Mouse (Mus musculus): ENCODE results near the gene Zfp36l2.

Gene Zfp36l2

DNA sequence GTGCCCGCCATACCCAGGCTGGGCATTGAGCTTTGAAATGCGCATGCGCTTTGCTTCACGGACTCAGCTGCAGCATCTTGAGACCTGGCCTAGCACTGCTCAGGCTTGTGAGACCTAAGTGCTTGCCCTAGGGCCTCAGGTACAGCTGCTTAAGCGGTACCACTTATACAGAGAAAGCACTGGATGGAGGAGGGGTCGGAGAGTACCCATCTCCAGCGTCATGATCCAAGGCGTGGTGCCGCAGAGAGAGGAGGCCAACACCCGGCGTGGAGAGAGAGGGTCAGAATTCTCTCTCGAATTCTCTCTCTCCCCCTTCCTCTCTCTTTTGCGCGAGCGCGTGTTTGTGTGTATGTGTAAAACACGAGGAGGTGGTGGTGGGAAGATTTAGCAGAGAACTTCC is 12.6 kb downstream of the Zfp36l2 start:
- no peak for DNase-seq

DNA sequence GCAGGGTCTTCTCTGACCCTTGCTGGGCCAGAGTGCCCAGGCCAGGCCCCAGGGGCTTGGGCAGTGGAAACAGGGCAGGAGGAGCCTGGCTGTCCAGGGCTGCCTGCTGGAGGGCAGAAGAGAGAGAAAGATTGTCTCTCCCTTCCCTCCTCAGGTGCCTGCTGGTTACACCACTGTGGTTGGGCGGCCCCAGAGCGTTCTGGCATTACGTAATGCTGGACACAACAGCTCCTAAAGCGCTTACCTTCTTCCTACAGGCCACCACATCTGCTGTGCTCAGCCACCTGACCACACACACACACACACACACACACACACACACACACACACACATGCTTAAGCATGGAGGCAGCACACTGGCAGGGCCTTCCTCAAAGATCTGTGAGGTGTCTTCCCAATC is 20.4 kb downstream of the Zfp36l2 start:
- peak; percentile 4 for DNase-seq

DNA sequence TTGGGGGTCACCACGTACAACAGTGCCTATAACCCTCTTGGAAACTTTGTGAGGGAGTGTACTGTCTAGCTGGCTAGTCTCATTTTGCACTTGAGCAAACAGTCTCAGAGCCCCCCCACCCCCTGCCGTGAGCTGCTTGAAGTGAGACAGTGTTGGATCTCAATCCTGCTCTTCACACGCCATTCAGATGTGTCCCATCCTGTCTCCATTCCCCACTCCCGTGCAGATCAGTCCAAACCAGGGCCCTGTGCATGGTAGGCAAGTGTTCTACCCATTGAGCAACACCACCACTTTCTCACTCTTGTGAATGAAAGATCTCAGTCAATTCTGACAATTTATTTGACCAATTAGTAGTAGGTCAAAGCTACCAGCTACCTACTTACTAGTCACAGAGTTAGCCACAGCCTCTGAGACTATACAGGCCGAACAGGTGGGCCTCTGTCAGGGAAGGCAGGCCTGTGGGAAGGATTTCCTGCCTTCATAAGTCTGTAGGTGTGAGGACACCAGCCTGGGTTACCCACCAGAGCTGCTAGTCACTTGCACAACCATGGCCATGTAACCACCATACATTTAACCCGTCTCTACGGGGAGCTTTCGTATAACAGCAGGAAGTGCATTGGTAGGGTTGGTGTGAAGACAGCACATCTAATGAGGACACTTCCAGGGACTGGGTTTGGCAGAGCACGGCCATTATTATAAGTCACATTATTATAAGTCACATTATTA is 21.4 kb downstream of the Zfp36l2 start:
- DNase-seq: peak; percentile 52

DNA sequence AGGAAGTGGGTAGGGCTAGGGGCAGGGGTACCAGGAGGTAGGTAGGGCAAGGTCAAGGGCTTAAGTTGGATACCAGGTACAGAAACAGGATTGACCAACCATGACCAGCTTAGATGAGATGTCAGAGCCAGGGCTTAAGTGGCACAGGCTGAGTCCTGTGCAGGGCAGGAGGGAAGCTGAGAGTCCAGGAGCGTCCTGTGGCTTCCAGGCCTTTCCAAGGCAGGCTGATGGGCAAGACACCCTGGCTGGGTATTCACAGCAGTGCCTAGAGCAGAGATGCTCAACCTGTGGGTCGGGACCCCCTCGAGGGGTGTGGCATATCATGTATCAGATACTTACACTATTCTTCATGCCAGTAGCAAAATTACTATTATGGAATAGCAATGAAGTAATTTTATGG is 22.0 kb downstream of the Zfp36l2 start:
- peak; percentile 11 for DNase-seq

DNA sequence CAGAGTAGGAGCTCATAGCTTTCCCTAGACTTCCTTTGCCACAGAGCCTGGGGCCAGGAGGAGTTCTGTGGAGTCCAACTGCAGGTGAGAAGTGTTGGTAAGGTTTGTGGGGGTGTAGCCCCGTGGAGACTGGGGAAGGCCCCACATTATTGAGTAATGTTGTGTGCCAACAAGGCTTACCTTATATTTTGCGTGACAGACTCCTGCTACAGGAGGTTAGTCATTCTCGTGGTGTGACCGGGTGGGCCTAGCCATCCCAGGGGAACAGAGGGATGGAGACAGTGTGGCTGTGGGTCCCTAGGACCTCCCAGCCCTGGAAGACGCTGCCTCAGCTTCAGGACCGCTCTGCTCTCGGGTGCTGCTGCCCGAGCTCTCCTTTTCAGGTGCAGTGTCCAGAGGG is 23.6 kb downstream of the Zfp36l2 start:
- DNase-seq: peak; percentile 22

DNA sequence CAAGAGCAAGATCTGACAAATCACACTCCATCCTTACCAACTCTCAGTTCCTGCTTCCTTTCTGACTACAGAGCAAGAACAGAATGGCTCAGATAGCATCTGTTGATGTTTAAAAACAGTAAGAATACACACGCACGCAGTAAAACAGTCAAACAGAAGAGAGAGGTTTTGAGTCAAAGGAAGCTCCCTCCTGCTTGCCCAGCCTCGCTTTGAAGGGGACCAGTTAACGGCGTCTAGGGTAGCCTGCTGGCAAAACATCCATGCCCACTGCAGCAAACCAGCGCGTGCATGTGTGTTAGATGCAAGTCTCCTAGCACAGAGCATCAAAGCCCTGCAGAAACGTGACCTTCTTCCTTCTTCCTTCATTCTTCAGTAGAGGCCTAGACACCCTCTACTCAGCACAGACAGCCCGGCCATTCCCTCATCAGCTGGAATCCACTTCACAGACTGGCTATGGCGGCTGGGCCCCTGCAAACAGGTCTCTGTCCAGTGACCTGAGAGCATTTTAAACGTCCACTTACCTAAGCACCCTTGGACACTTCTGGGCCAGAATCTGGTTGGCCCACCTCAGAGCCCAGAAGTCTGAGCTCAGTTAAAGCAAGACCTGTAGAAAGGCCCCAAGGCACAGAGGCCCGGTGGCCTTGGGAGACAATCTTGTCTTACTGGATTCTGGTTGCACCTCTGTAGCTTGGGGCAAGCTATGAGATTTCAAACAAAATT is 24.5 kb downstream of the Zfp36l2 start:
- DNase-seq: peak; percentile 61

DNA sequence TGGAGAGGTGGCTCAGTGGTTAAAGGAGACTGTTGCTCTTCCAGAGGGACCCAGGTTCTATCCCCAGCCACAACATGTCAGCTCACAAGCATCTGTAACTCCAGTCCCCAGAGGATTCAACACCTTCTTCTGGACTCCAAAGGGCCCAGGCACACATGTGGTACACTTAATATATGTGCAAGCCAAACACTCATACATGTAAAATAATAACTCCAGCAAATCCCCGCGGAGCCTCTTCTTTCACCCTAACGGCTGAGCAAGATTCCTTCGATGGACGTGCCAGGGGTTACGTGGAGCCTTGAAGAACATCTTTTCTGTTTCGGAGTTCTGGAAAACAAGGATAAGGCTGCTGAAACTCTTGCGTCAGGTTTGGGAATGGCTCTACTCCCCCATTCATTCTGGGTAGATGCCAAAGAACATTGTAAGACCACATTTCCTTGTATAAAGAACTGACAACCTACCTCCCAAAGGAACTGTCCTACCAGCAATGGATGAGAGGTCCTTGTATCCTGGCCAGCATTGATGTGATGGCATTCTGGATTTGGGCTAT is 25.5 kb downstream of the Zfp36l2 start:
- peak; percentile 23 for DNase-seq

DNA sequence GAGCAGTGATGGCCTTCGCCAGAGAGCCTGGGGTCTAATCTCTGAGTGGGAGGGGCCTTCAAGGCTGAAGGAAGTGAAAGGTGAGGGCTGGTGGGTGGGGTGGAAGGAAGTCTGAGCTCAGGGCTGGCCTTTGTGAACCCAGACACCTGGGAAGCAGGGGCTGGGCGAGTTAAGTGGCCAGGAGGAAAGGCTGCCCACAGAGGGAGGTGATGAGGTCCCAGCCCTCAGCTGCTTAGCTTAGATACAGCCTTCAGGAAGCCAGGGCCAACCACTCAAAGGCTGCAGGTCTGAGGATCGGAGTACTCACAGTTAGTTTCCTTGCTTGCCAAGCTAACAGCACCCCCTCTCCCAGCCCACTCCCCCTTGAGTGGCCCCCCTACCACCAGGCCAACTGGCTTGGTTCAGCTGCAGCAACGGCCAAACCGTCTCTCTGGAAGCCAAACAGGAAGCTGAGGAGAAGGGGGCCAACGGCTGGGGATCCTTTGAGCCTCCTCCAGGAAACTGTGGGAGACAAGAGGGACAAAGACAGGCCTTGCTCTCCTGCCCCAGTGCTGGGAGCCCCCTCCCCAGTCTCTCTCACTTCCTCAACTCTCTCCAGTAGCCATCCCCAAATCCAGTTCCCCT is 26.4 kb downstream of the Zfp36l2 start:
- DNase-seq: peak; percentile 73

DNA sequence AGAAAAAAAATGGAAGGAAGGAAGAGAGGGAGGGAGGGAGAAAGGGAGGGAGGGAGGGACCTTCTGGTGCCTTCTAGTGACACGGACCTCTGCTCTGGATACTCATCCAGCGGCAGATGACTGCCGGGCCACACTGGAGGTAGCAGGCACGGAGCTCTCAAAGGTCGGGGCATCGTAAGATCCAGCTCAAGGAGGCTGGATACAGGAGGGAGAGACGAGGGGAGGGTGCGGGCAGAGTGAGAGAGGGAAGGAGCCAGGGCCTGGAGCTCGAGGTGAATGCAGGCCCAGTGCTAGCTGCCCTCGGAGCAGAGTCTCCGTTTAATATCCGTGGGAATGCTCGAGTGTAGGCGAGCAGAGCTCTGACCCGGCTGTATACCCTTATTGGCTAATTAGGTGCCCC is 28.9 kb downstream of the Zfp36l2 start:
- peak; percentile 4 for DNase-seq

DNA sequence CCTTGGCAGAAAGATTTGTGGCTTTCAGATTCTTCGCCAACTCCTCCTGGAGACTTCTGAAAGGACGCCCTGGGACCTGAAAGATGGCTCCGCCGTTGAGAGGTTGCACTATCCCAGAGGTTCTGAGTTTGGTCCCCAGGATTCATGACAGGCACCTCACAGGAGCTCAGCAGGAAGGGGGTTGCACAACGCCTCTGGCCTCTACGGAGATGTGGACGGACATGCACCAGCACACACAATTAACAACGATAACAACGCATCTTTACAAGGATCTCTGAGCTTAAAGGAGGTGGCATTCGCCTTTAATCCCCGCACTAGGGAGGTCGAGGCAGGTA is 29.3 kb downstream of the Zfp36l2 start:
- DNase-seq: peak; percentile 7

DNA sequence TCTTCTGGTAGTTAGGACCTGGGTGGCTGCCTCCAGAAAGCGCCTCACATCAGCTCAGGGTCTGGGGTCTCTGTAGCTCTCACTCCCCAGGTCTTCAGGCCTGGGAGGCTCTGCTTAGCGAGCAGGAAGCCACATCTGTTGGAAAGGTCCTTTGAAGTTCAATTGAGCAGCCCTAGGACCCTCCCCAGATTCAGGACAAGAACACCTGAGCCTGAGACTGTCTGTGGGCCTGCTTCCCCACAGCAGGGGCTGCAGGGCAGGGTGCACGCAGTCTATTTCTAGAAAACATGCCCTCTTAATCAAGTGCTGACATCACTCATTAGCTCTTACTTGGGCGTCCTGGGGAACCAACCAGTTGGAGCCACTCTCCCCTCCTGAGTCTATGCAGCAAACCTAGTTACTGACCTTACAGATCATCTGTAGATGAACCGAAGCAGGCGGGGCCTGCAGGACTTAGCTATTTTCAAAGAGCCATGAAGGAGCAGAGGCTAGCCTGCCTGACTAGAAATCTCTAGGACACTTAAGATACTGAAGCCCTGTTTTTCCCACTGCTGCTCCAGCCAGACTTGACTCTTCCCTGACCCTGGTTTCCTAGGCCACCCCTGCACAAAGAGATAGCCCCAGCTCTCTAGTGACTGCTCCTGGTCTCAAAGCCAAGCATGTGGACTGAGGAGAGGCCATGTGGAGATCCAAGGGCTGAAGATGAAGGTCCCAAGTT is 29.8 kb downstream of the Zfp36l2 start:
- peak; percentile 22 for DNase-seq

DNA sequence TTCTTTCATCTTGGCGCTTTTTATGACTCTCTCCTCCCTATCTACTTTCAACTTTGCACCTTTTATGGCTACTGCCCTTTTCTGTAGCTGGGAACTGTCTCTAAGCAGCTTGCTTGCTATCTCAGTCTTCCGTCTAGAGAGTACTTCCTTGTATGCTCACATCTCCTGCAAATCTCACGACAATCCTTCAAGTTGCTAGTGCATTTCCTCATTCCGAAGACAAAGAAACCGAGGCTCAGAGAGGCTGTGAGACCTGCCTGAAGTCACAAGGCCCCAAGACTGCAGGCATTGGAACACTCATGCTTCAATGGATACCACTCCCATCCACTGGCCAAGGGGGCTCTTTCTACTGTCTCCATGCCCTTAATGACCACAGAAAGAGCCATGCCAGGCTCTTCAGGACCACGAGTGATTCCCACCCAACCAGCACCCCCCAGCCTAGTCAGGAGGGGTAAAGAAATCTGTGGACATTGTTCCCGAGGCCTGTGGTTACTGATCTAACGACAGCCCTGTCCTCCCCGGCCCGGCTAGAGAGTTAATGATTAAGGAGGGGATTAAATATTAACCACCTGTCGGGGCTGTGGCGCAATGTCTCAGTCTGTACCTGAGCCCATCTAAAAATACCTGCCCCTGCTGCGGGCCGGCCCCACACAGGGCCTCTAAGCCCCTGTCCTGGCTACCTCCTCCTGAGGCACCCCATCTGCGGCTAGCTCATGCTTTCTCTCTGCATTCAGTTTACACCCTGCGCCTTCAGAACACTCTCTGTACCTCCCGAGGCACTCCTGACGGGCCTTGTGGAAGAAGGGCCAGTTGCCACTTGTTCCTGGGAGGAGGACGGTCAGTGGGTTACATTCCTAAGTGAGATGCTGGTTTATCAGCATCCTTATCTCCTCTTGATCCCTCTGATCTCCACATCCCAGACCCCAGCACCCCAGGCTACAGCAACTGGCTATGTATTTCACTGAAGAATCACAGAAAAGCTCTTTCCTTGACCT is 30.7 kb downstream of the Zfp36l2 start:
- peak; percentile 26 for DNase-seq

DNA sequence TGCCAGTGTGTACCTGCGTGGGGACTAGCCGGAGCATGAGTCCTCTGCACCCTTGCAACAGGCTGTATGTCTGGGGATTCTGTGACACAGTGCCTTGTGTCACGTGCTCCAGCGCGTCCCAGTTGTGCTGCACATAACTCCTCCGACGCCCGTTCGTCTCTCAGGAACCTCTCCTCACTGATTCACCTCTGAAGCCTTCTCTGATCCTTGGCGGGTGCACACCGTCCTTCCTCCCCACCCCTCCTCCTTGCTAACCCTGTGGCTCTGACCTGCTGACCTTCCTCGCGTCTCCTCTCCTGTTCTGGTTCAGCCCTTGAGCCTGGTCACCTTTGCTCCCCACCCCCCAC is 31.5 kb downstream of the Zfp36l2 start:
- DNase-seq: no peak

DNA sequence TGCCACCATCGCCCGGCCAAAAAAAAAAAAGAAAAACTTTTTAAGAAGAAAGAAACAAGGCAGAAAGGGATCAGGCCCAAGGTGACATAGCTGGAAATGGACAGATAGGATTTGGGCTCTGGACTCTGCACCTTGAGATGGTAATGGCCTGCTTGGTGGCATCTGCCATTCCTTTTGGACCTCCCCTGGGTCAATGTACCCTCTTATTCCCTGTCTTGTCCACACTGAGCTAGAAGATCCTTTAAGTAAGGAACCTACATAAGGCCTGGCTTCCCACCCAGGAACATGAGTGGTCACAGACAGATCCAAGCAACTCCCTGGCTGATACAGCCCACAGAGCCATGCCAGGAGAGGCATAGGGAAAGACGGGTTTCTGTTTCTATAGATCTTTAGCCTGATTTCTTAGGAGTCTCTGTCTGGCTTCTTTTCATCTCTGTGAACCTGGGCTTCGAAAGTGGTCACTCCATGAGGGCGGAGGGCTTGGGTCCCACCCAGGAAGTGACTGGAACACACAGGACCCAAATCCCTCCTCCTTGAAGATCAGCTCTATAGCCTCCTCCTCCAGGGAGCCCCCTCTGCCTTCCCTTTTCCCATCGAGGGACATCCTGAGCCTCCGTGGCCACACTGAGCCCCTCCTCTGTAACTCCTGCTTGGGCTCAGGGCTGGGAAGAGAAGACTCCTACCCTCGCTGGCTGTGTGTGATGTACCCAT is 32.1 kb downstream of the Zfp36l2 start:
- DNase-seq: peak; percentile 26

DNA sequence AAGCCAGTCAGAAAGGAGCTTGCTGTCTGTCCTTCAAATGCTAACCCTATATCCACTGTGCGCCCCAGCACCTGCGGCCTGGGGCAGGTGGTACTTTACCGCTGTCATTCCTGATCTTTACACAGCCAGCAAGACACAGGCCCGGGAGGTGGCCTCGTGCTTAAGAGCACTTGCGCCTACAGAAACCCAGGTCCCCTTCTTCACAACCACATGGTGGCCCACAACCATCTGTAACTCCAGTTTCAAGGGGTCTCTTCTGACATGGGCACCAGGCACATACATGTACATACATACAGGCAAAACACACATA is 32.8 kb downstream of the Zfp36l2 start:
- DNase-seq: peak; percentile 19

DNA sequence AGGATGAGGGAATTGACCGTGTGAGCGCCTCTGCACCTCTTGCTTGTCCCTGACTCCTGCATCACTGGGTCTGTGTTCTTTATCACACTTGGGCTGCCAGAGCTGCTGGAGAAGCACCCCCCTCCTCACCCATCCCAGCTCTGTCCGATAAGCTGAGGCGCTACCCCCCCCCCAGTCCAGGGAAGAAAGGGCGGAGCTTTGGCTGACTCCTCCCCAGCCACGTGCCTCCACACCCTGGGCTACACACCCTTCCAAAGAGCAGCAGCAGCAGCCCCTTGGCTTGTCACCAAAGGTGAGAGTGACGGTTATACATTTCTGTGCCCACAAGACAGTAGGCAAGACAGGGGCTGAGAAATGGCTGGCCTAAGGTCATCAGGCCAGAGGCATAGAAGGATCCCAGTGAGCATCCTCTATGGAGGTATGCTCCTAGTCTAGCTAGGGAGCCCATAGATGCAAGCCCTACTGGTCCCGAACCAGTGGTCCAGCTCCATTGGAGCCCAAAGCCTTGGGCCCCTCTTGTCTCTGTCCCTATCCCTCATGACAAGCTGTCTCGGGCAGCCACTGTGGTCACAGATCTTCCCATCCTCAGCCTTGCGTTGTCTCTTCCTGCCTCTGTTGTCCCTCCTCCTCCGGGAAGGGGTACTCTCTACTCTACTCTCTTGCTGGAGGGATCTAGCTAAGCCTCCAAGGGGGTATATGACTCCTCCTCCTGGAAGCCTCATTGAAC is 33.3 kb downstream of the Zfp36l2 start:
- DNase-seq: peak; percentile 26

DNA sequence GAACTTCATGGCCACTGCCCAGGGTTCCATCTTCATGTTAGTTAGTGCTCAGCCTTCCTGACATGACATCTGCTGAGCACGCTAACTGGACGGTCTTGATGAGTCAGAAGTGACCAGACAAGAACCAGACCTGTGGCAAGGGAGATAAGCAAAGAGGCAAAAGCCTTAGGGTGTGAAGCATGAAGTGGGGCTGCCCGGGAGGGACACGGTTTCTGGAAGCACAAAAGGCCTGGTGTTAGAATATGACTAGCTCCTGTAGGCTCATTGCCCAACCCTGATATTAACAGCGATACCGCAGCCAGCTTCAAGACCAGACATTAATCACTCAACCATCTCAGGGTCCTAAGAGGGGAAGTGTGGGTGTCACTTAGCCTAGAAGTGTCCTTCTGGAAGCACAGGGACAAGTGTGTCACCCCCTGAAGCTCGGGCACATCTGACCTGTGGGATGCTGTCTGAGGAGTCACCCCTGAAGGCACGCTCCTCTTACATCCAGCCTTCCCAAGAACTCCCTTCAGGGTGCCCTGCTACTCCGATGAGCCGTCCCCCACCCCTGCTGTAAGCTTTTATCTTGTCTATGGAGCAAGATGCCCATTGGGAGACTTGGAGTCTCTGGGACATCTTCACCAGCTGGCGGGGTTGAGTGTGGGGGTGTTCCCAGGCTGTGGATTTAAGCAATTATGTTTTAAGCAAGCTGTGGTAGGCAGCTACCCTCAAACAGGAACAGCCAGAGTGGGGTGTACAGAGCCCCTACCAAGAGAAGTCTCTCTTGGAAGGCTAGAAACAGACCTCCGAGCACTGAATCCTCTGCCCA is 34.6 kb downstream of the Zfp36l2 start:
- peak; percentile 12 for DNase-seq

DNA sequence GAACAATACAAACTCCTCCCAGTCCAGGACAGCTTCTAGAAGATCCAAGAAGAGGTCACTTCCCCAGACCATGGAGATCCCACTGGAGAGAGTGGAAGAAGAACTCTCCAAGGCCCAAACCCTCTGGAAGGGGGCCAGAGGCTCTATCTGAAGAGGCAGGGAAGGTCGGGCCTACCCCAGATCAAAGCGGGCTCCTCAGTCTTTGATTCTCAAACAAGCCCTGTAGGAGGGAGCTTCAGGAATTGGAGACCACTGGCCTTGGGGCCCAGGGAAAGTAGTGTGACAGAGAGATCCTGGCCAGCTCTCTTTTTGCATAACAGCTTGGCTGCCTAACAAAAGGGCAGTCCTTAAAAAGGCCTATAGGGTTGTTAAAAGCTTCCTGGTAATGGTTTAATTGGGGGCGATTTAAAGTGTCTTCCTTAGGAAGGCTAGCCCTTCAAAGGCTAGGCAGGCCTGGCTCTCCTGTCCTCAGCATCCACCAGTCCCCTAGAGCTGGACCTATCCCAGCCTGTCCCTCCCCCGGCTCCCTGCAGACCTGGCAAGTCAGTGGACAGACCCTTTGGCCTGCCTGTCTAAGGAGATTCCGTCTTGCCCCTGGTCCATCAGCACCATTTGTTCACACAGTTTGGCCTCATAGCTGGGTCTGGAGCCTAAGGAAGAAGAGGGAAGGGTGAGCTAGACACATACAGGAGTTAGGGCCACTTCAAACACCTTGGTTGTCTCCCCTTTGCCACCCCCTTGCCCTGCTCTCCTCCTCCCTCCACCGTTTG is 35.4 kb downstream of the Zfp36l2 start:
- DNase-seq: peak; percentile 15

DNA sequence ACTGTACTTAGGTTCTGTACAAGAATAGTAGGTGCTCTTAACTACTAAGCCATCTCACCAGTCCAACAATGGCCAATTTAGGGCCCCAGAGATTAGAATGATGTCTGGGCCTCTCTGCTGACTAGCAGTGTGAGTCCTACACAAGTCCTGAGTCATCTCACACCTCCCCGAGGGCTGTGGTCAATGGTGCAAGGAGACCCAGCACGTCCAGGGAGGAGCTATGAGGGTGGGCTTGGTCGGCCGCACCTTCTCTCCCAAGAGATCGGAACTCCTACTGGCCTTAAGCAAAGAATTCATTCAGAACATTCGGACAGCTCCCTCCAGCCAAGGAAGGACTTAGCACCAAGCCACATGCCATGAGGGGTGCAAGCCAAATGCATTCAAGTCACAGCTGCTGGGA is 36.4 kb downstream of the Zfp36l2 start:
- peak; percentile 3 for DNase-seq
